Mouse (Mus musculus): ENCODE results near the gene Aunip. TPM values are rescaled to one million over a fixed set of nuclear protein-coding genes. Genes with fewer than 3 reads are reported as not detected.

Gene Aunip
- polyA plus RNA-seq, 1 experiment from 2014 or later: 0.78 TPM

GRCm38 (mm10) chr4:134548169-134548938 is 37.6 kb downstream of the Aunip start:
- H3K4me1 ChIP-seq (ENCODE audit: control insufficient read depth, insufficient read depth, low read length): no peaks in the 10 kb centered on the region
- no peak overlapping the region for H3K9ac ChIP-seq (replicated peaks; ENCODE audit: low read length)
- H3K27ac ChIP-seq (replicated peaks; ENCODE audit: low read depth, low read length): no peak overlapping the region
- 68% methylated on average over 18 of the region's 18 CpGs for WGBS
- H3K4me3 ChIP-seq (replicated peaks; ENCODE audit: low read depth, low read length): no peak overlapping the region
- peaks cover 6% of the 10 kb centered on the region for H3K9me3 ChIP-seq (ENCODE audit: control insufficient read depth, low read length)
- no peaks in the 10 kb centered on the region for H3K27me3 ChIP-seq (ENCODE audit: control insufficient read depth, insufficient read depth, low read length)
- DNase-seq (no peak), ATAC-seq (ENCODE audit: low FRiP score, low TSS enrichment) (no peak)
- peaks cover 50% of the 10 kb centered on the region for H3K36me3 ChIP-seq (ENCODE audit: control insufficient read depth, insufficient read depth, low read length)
- no peak overlapping the region for H3K4me2 ChIP-seq (ENCODE audit: low read length)

DNA sequence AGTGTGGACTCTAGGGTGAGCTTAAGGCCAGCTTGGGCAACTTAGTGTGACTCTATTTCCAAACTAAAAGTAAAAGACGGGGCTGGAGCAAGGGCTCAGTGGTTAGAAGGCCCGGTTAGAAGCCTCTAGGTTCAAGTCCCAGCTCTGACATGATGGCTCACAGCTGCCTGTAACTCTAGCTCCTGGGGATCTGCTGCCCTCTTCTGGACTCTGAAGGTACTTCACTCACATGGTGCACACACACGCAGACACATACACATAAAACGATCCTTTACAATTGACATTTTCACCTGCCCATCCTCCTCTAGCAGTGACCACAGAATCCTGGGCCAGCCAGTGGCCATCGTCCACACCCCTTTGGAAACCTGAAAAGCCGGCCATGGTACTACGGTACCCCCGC is 39.1 kb downstream of the Aunip start:
- Histone ChIP-seq H3K4me2 (ENCODE audit: low read length) (no peak overlapping the region), H3K9me3 (ENCODE audit: control insufficient read depth, low read length) (peaks cover 6% of the 10 kb centered on the region), H3K27ac (replicated peaks; ENCODE audit: low read depth, low read length) (no peak overlapping the region), H3K36me3 (ENCODE audit: control insufficient read depth, insufficient read depth, low read length) (peaks cover 41% of the 10 kb centered on the region), H3K27me3 (ENCODE audit: control insufficient read depth, insufficient read depth, low read length) (no peaks in the 10 kb centered on the region), H3K4me1 (ENCODE audit: control insufficient read depth, insufficient read depth, low read length) (no peaks in the 10 kb centered on the region), H3K4me3 (replicated peaks; ENCODE audit: low read depth, low read length) (no peak overlapping the region), H3K9ac (replicated peaks; ENCODE audit: low read length) (no peak overlapping the region)
- ATAC-seq (ENCODE audit: low FRiP score, low TSS enrichment) (no peak), DNase-seq (no peak)
- over 99% methylated on average over 8 of the region's 8 CpGs for WGBS

GRCm38 (mm10) chr4:134551494-134552316 is 40.9 kb downstream of the Aunip start, which contains the start of gene Selenon:
Selenon (minus strand) TSS chr4:134552166.
- DNase-seq (peak; percentile 80), ATAC-seq (ENCODE audit: low FRiP score, low TSS enrichment) (peak; percentile 79)
- Histone ChIP-seq H3K4me3 (replicated peaks; ENCODE audit: low read depth, low read length) (peak within 1 kb of the TSS; percentile 64), H3K4me2 (ENCODE audit: low read length) (peak within 1 kb of the TSS; percentile 74), H3K27ac (replicated peaks; ENCODE audit: low read depth, low read length) (peak within 1 kb of the TSS; percentile 90), H3K9ac (replicated peaks; ENCODE audit: low read length) (peak within 1 kb of the TSS; percentile 97), H3K4me1 (ENCODE audit: control insufficient read depth, insufficient read depth, low read length) (no peaks in the 10 kb centered on the region), H3K36me3 (ENCODE audit: control insufficient read depth, insufficient read depth, low read length) (peaks cover 22% of the 10 kb centered on the region), H3K9me3 (ENCODE audit: control insufficient read depth, low read length) (peaks cover 6% of the 10 kb centered on the region), H3K27me3 (ENCODE audit: control insufficient read depth, insufficient read depth, low read length) (no peaks in the 10 kb centered on the region)
- under 1% methylated on average over 63 of the region's 67 CpGs for WGBS

DNA sequence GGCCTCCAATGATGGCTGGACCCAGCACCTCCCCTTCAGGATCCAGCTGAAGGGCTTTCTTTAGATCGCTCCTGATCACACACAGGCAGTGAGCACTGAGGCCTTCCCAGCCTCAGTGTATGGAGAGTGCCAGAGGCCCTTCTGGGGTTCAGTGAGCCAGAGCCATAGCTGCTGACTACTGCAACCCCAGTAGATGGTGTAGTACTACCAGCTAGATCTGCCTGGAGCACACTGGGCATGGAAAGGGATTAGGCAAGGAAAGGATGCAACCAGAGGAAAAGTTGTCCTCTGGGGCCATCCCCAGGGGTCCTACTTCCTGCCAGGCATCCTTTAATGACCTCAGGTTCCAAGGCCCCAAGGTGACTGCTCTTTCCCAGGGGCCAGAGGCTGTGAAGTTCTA is 42.8 kb downstream of the Aunip start:
- 73% methylated on average over 1 of the region's 1 CpGs for WGBS
- Histone ChIP-seq H3K4me3 (replicated peaks; ENCODE audit: low read depth, low read length) (no peak overlapping the region), H3K9me3 (ENCODE audit: control insufficient read depth, low read length) (peaks cover 6% of the 10 kb centered on the region), H3K9ac (replicated peaks; ENCODE audit: low read length) (no peak overlapping the region), H3K27me3 (ENCODE audit: control insufficient read depth, insufficient read depth, low read length) (no peaks in the 10 kb centered on the region), H3K36me3 (ENCODE audit: control insufficient read depth, insufficient read depth, low read length) (peaks cover 9% of the 10 kb centered on the region), H3K4me1 (ENCODE audit: control insufficient read depth, insufficient read depth, low read length) (0 out of 2 replicates have a peak, but pooled peaks cover 8% of the 10 kb centered on the region), H3K27ac (replicated peaks; ENCODE audit: low read depth, low read length) (no peak overlapping the region), H3K4me2 (ENCODE audit: low read length) (no peak overlapping the region)
- DNase-seq (no peak), ATAC-seq (ENCODE audit: low FRiP score, low TSS enrichment) (no peak)

- Histone ChIP-seq H3K9me3 (ENCODE audit: control insufficient read depth, low read length) (no peaks in the 10 kb centered on the region), H3K27me3 (ENCODE audit: control insufficient read depth, insufficient read depth, low read length) (no peaks in the 10 kb centered on the region), H3K4me2 (ENCODE audit: low read length) (no peak overlapping the region), H3K27ac (replicated peaks; ENCODE audit: low read depth, low read length) (no peak overlapping the region), H3K4me1 (ENCODE audit: control insufficient read depth, insufficient read depth, low read length) (0 out of 2 replicates have a peak, but pooled peaks cover 8% of the 10 kb centered on the region), H3K36me3 (ENCODE audit: control insufficient read depth, insufficient read depth, low read length) (no peaks in the 10 kb centered on the region), H3K9ac (replicated peaks; ENCODE audit: low read length) (no peak overlapping the region), H3K4me3 (replicated peaks; ENCODE audit: low read depth, low read length) (no peak overlapping the region)
- WGBS: 58% methylated on average over 8 of the region's 8 CpGs
- ATAC-seq (ENCODE audit: low FRiP score, low TSS enrichment): no peak
- peak; percentile 55 for DNase-seq
Measured at GRCm38 (mm10) chr4:134555956-134556580, 45.3 kb downstream of the Aunip start.

GRCm38 (mm10) chr4:134557626-134558249 is 46.9 kb downstream of the Aunip start:
- ATAC-seq (ENCODE audit: low FRiP score, low TSS enrichment): no peak
- Histone ChIP-seq H3K4me2 (ENCODE audit: low read length) (no peak overlapping the region), H3K9ac (replicated peaks; ENCODE audit: low read length) (no peak overlapping the region), H3K27ac (replicated peaks; ENCODE audit: low read depth, low read length) (no peak overlapping the region), H3K4me3 (replicated peaks; ENCODE audit: low read depth, low read length) (no peak overlapping the region), H3K9me3 (ENCODE audit: control insufficient read depth, low read length) (no peaks in the 10 kb centered on the region), H3K36me3 (ENCODE audit: control insufficient read depth, insufficient read depth, low read length) (no peaks in the 10 kb centered on the region), H3K27me3 (ENCODE audit: control insufficient read depth, insufficient read depth, low read length) (no peaks in the 10 kb centered on the region), H3K4me1 (ENCODE audit: control insufficient read depth, insufficient read depth, low read length) (0 out of 2 replicates have a peak, but pooled peaks cover 8% of the 10 kb centered on the region)
- DNase-seq: peak; percentile 55
- 10% methylated on average over 16 of the region's 16 CpGs for WGBS

- Histone ChIP-seq H3K9me3 (ENCODE audit: control insufficient read depth, low read length) (no peaks in the 10 kb centered on the region), H3K27me3 (ENCODE audit: control insufficient read depth, insufficient read depth, low read length) (no peaks in the 10 kb centered on the region), H3K4me2 (ENCODE audit: low read length) (no peak overlapping the region), H3K27ac (replicated peaks; ENCODE audit: low read depth, low read length) (no peak overlapping the region), H3K9ac (replicated peaks; ENCODE audit: low read length) (no peak overlapping the region), H3K4me1 (ENCODE audit: control insufficient read depth, insufficient read depth, low read length) (0 out of 2 replicates have a peak, but pooled peaks cover 8% of the 10 kb centered on the region), H3K36me3 (ENCODE audit: control insufficient read depth, insufficient read depth, low read length) (no peaks in the 10 kb centered on the region), H3K4me3 (replicated peaks; ENCODE audit: low read depth, low read length) (no peak overlapping the region)
- ATAC-seq (ENCODE audit: low FRiP score, low TSS enrichment): no peak
- DNase-seq: no peak
- WGBS: 65% methylated on average over 9 of the region's 9 CpGs
Measured at GRCm38 (mm10) chr4:134558570-134559113, 47.8 kb downstream of the Aunip start.

DNA sequence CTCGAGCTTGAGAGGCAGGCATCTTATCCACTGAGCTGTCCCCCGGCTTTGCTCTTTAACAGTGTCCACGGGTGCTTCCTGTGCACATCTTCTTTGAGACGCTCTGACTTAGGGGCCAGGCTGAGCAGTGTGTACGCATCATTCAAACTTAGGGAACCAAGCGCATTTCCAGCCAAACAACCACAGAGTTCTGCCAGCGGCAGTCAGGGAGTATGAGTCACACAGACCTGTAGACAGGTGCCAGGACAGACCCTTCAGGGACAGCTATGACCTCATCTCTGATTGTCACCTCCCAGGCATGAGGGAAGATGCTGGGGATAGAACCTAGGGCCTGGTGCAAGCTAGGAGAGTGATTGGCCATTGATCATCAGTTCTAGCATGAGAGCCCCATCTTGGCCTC is 48.4 kb downstream of the Aunip start:
- 87% methylated on average over 7 of the region's 7 CpGs for WGBS
- Histone ChIP-seq H3K4me1 (ENCODE audit: control insufficient read depth, insufficient read depth, low read length) (0 out of 2 replicates have a peak, but pooled peaks cover 8% of the 10 kb centered on the region), H3K9me3 (ENCODE audit: control insufficient read depth, low read length) (no peaks in the 10 kb centered on the region)

More for the DNA sequence above, 48.4 kb downstream of the Aunip start:
- no peak for DNase-seq
- ATAC-seq (ENCODE audit: low FRiP score, low TSS enrichment): no peak
- Histone ChIP-seq H3K36me3 (ENCODE audit: control insufficient read depth, insufficient read depth, low read length) (0 out of 2 replicates have a peak, but pooled peaks cover 5% of the 10 kb centered on the region), H3K4me3 (replicated peaks; ENCODE audit: low read depth, low read length) (no peak overlapping the region), H3K4me2 (ENCODE audit: low read length) (no peak overlapping the region), H3K27ac (replicated peaks; ENCODE audit: low read depth, low read length) (no peak overlapping the region), H3K9ac (replicated peaks; ENCODE audit: low read length) (no peak overlapping the region), H3K27me3 (ENCODE audit: control insufficient read depth, insufficient read depth, low read length) (no peaks in the 10 kb centered on the region)
